Mouse (Mus musculus): Measurements from ENCODE around the gene Tbl3. TPM values are rescaled to one million over a fixed set of nuclear protein-coding genes. Genes with fewer than 3 reads are reported as not detected.
"Not testable (repeated sequence)": the region's sequence is repeated elsewhere in the genome, so short reads cannot be mapped to it uniquely, and the experiment has no call there.

Tbl3 gene
- polyA plus RNA-seq, 1 experiment from 2014 or later = 53.2 TPM

DNA sequence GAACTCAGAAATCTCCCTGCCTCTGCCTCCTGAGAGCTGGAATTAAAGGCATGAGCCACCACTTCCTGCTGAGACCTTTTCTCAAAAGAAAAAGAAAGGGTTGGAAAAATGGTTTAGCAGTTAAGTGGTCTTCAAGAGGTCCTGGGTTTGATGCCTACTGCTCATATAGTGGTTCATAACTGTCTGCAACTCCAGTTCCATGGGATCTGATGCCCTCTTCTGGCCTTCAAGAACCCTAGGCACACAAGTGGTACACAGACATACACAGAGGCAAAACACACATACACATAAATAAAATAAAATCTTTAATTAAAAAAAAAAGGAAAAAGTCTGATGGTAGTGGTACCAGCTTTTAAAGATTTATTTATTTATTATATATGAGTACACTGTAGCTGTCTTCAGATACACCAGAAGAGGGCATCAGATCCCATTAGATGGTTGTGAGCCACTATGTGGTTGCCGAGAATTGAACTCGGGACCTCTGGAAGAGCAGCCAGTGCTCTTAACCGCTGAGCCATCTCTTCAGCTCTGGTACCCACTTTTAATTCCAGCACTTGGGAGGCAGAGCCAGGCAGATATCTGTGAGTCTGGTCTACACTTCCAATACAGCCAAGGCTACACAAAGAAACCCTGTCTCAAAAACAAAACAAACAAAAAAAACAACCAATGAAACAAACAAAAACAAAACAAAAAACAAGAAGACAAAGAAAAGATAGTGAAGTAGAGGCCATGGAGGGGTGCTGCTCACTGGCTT, 18.4 kb upstream of the Tbl3 start:
- H3K4me3 ChIP-seq (replicated peaks) = no peak overlapping the region
- H3K9ac ChIP-seq = no peak overlapping the region
- H3K4me1 ChIP-seq (replicated peaks) = peaks cover 37% of the 10 kb centered on the region
- H3K4me2 ChIP-seq = no peak overlapping the region
- ATAC-seq (ENCODE audit: low read depth) (no peak), DNase-seq (no peak)
- peaks cover 18% of the 10 kb centered on the region for H3K36me3 ChIP-seq
- WGBS (ENCODE audit: insufficient replicate concordance) = 61% methylated on average over 3 of the region's 3 CpGs
- 0 out of 2 replicates have a peak, but pooled peaks cover 14% of the 10 kb centered on the region for H3K27me3 ChIP-seq
- no peak overlapping the region for H3K27ac ChIP-seq
- H3K9me3 ChIP-seq (replicated peaks) = no peaks in the 10 kb centered on the region

DNA sequence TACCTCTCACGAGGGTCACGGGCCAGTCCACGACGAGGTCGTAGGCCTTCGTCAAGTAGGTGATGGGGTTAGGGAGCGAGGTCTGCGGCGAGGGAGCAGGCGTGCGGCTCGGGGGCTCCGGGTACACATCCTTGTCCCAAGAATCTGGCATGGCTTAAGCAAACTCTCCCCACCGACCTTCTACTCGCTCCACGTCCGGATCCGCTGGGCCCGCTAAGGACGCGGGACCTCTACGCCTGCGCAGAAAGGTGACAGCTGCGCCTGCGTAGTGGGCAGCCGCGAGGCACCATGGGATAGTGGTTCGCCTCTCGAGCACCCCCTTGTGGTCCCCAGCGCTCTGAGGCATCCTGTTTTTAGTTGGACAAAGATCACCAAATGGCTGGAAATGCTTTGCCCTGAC, 16.7 kb upstream of the Tbl3 start, which contains the start of gene Ndufb10:
Gene Ndufb10 (minus strand): TSS at position 295 of the 400 bp plus-strand sequence.
- Histone ChIP-seq H3K27ac (peak within 1 kb of the TSS; percentile 89), H3K27me3 (0 out of 2 replicates have a peak, but pooled peaks cover 13% of the 10 kb centered on the region), H3K4me2 (peak within 1 kb of the TSS; percentile 87), H3K36me3 (peaks cover 21% of the 10 kb centered on the region), H3K4me1 (replicated peaks) (peaks cover 40% of the 10 kb centered on the region), H3K9ac (peak within 1 kb of the TSS; percentile 91), H3K9me3 (replicated peaks) (no peaks in the 10 kb centered on the region), H3K4me3 (replicated peaks) (peak within 1 kb of the TSS; percentile 82)
- peak; percentile 92 for DNase-seq
- under 1% methylated on average over 30 of the region's 30 CpGs for WGBS (ENCODE audit: insufficient replicate concordance)
- peak; percentile 74 for ATAC-seq (ENCODE audit: low read depth)

DNA sequence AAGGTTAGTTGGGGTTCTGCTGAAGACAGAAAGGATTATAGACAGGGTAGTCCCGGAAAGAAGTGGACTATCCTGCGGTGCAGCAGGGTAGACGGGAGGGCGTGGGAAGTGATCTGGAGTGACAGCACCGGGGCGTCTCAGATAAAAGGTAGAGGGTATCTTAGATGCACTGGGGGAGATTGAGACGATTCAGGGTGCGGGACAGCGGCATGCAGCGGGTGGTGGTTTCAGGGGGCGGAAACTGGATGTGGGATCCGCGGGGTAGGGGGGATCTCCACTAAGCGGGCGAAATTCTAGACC, 16.4 kb upstream of the Tbl3 start:
- peaks cover 43% of the 10 kb centered on the region for H3K4me1 ChIP-seq (replicated peaks)
- H3K4me2 ChIP-seq = peak overlapping the region; percentile 87
- ATAC-seq (ENCODE audit: low read depth) (peak; percentile 61), DNase-seq (no peak)
- H3K4me3 ChIP-seq (replicated peaks) = peak overlapping the region; percentile 82
- H3K27ac ChIP-seq = peak overlapping the region; percentile 89
- H3K9ac ChIP-seq = peak overlapping the region; percentile 91
- H3K36me3 ChIP-seq = peaks cover 21% of the 10 kb centered on the region
- no peaks in the 10 kb centered on the region for H3K9me3 ChIP-seq (replicated peaks)
- under 1% methylated on average over 15 of the region's 15 CpGs for WGBS (ENCODE audit: insufficient replicate concordance)
- H3K27me3 ChIP-seq = 0 out of 2 replicates have a peak, but pooled peaks cover 13% of the 10 kb centered on the region

DNA sequence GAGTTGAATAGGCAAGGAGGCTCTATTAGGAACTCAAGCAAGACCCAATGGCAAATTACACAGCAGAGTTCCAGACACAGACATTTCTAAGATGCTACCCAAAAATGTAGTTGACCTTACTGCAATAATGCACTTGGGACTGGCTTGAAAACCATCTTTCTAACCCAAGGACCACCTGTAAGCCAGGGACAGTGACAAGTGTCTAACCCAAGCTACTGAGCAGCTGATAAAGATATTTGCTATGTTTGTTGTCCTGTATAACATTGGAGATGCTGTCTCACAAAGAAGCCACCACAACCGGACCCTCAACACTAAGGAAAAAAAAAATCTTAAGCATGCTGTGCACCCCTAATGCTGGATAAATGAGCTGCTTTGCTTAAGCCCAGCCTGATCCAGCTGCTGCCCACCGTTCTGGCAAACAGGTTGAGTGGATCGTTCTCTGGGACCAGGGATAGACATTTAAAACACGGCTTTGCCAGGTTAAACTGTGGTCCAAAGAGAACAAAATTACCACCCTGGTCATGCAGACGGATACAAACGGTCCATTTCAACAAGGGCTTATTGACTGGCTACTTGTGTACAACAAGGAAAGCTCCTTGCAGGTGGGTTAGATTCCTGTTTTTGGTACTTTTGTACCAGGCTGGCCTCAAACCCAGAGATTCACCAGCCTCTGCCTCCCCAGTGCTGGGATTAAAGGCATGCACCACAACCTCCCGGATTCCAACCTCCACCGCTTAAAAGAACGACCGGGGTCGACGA, 15.8 kb upstream of the Tbl3 start:
- H3K36me3 ChIP-seq = peaks cover 24% of the 10 kb centered on the region
- H3K4me3 ChIP-seq (replicated peaks) = peak overlapping the region; percentile 82
- H3K4me1 ChIP-seq (replicated peaks) = peaks cover 48% of the 10 kb centered on the region
- DNase-seq (no peak), ATAC-seq (ENCODE audit: low read depth) (no peak)
- peak overlapping the region; percentile 89 for H3K27ac ChIP-seq
- peak overlapping the region; percentile 91 for H3K9ac ChIP-seq
- H3K9me3 ChIP-seq (replicated peaks) = no peaks in the 10 kb centered on the region
- peak overlapping the region; percentile 87 for H3K4me2 ChIP-seq
- 0 out of 2 replicates have a peak, but pooled peaks cover 9% of the 10 kb centered on the region for H3K27me3 ChIP-seq
- WGBS (ENCODE audit: insufficient replicate concordance) = under 1% methylated on average over 12 of the region's 12 CpGs

DNA sequence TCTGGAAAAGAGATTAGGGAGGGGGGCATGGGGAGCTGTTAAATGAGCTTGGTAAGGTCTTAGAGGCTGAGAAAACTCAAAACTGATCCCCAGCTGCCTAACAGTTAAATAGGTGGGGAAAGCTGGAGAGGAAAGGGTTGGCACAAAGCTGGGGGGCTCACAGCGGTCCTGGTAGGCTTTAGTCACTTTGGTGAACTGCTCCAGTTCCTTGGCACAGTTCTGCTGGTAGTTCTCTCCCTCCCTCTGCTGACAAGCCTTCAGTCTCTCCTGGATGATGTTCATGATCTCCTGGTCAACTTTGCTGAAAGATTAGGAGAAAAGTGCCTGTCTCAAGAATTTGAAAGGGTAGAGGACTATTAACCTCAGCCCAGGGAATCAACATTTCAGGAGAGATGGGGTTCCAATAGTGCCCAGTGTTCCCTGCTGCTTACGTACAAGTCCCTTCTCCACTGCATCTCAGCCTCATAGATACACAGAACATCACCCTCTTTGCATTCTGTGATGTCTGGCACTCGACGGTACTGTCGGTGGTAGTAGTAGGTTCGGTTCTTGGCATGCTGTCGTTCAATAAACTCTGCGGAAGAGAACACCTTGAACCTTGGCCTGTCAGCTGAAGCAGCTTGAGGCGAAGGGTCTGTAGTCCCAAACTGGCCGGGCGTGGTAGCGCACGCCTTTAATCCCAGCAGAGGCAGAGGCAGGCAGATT, 14.9 kb upstream of the Tbl3 start:
- Histone ChIP-seq H3K4me3 (replicated peaks) (peak overlapping the region; percentile 82), H3K4me2 (peak overlapping the region; percentile 87), H3K4me1 (replicated peaks) (peaks cover 58% of the 10 kb centered on the region), H3K27me3 (no peaks in the 10 kb centered on the region), H3K9ac (peak overlapping the region; percentile 91), H3K36me3 (peaks cover 34% of the 10 kb centered on the region), H3K27ac (peak overlapping the region; percentile 89), H3K9me3 (replicated peaks) (no peaks in the 10 kb centered on the region)
- DNase-seq (peak; percentile 30), ATAC-seq (ENCODE audit: low read depth) (no peak)
- WGBS (ENCODE audit: insufficient replicate concordance) = 14% methylated on average over 13 of the region's 13 CpGs

DNA sequence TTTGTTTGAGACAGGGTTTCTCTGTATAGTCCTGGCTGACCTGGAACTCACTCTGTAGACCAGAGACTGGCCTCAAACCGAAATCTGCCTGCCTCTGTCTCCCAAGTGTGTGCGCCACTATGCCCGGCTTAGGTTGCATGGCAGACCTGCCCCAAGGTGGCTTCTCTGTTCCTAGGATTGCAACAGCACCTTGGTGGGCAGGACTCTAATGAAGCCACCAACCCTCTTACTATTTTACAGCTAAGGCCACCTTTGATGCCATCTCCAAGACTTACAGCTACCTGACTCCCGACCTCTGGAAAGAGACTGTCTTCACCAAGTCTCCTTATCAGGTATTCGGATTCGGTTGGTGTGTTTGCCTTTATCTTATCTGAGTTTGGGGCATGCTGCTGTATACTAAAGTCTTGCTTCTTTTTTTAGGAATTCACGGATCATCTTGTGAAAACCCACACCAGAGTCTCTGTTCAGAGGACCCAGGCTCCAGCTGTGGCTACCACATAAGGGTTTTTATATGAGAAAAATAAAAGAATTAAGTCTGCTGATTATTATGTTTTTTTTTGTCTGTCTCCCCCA, 14.0 kb upstream of the Tbl3 start:
- H3K9me3 ChIP-seq (replicated peaks); H3K27me3 ChIP-seq; ATAC-seq (ENCODE audit: low read depth): not testable (repeated sequence)
- H3K4me2 ChIP-seq = peak overlapping the region; percentile 87
- whole genome bisulfite sequencing (ENCODE audit: insufficient replicate concordance) = 11% methylated on average over 7 of the region's 7 CpGs
- peak overlapping the region; percentile 89 for H3K27ac ChIP-seq
- H3K36me3 ChIP-seq = peaks cover 43% of the 10 kb centered on the region
- DNase-seq = peak; percentile 21
- H3K4me1 ChIP-seq (replicated peaks) = peaks cover 58% of the 10 kb centered on the region
- peak overlapping the region; percentile 91 for H3K9ac ChIP-seq
- peak overlapping the region; percentile 82 for H3K4me3 ChIP-seq (replicated peaks)

DNA sequence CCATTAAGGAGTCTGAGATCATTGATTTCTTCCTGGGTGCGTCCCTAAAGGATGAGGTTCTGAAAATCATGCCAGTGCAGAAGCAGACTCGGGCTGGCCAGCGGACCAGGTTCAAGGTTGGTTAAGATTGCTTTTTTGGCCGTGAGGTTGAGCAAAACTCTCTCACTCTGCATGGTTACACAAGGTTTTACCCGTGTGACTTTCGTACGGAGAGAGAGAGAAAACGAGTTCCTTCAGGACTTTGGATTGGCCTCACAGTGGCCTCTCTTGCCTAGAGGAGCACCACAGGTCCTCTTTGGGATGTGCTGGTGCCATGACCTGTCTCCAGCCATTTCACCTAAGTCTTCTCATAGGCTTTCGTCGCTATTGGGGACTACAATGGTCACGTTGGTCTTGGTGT, 13.2 kb upstream of the Tbl3 start:
- peaks cover 52% of the 10 kb centered on the region for H3K4me1 ChIP-seq (replicated peaks)
- H3K4me3 ChIP-seq (replicated peaks) = peak overlapping the region; percentile 82
- not testable (repeated sequence) for ATAC-seq (ENCODE audit: low read depth); H3K27me3 ChIP-seq; DNase-seq; H3K9me3 ChIP-seq (replicated peaks)
- WGBS (ENCODE audit: insufficient replicate concordance) = 0% methylated on average over 11 of the region's 11 CpGs
- peak overlapping the region; percentile 87 for H3K4me2 ChIP-seq
- H3K9ac ChIP-seq = peak overlapping the region; percentile 91
- H3K36me3 ChIP-seq = peaks cover 51% of the 10 kb centered on the region
- H3K27ac ChIP-seq = peak overlapping the region; percentile 84

DNA sequence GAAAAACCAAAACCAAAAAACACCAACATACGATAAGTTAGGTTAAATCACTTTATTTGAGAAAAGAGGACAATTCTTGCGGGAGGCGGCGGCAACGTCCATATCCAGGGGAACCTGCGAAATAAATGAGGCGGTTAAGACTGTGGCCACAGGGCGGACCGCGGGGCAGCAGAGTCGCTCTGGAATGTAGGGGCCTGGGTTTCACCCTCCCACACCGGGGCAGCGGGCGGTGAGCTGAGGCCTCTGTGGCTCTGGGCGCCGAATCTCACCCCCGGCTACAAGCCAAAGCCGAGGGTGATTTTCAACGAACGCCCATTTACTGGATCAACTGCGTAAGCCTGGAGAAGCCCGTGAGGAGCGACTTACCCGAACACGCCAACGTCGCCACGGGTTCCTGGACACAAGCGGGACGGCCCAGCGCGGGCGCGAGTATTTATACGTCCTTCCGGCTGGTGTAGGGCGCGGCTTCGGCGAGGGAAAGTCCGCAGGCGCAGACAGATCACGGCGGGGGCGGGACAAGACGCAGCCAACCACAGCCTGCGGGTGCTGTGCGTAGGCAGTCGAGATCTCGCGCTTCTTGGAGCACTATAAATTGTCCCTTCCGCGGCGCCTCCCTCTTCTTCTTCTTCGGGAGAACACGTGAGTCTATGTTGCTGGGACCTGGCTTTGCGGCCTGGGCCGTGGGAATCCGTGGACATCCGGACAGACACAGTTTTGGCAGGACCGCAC, 12.2 kb upstream of the Tbl3 start:
- H3K27me3 ChIP-seq = no peaks in the 10 kb centered on the region
- under 1% methylated on average over 61 of the region's 61 CpGs for WGBS (ENCODE audit: insufficient replicate concordance)
- peak overlapping the region; percentile 91 for H3K9ac ChIP-seq
- H3K27ac ChIP-seq = peak overlapping the region; percentile 84
- H3K4me2 ChIP-seq = peak overlapping the region; percentile 87
- H3K4me1 ChIP-seq (replicated peaks) = peaks cover 51% of the 10 kb centered on the region
- DNase-seq (peak; percentile 97), ATAC-seq (ENCODE audit: low read depth) (peak; percentile 93)
- H3K36me3 ChIP-seq = peaks cover 57% of the 10 kb centered on the region
- H3K9me3 ChIP-seq (replicated peaks) = no peaks in the 10 kb centered on the region
- peak overlapping the region; percentile 82 for H3K4me3 ChIP-seq (replicated peaks)

DNA sequence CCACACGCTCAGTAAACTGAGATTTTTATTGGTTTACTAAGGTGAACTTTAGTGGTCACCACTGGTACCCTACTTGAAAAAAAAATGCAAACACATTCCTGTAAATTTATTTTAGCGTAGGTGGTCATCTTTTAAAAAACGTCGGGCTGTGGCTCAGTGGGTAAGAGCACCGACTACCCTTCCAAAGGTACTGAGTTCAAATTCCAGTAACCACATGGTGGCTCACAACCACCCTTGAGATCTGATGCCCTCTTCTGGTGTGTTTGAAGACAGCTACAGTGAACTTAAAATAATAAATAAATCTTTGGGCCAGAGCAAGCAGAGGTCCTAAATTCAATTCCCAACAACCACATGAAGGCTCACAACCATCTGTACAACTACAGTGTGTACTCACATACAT, 11.5 kb upstream of the Tbl3 start:
- peak overlapping the region; percentile 87 for H3K4me2 ChIP-seq
- WGBS (ENCODE audit: insufficient replicate concordance) = 34% methylated on average over 5 of the region's 5 CpGs
- peaks cover 49% of the 10 kb centered on the region for H3K4me1 ChIP-seq (replicated peaks)
- H3K9me3 ChIP-seq (replicated peaks); DNase-seq; ATAC-seq (ENCODE audit: low read depth); H3K27me3 ChIP-seq: not testable (repeated sequence)
- peaks cover 57% of the 10 kb centered on the region for H3K36me3 ChIP-seq
- peak overlapping the region; percentile 83; the same call in 1 of the 2 replicates for H3K27ac ChIP-seq
- peak overlapping the region; percentile 87 for H3K9ac ChIP-seq
- peak overlapping the region; percentile 82 for H3K4me3 ChIP-seq (replicated peaks)

DNA sequence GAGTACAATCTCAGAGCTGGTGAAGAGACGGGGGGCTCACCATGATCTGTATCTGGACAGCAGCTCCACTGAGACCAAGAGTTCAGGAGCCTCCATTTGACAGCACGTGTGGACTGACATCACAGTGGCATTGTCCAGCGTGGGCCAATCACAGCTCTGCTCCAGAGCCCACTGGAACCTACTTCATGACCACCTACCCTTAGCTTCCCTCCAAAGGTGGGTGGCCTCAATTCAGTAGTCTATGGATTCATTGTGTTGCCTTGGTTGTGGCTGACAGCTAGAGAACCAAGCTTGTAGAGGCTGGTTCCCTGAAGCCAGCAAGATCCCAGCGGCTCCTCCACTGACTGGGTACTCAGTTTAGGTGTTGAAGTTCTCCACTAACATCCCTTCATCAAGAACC, 10.5 kb upstream of the Tbl3 start, which contains the start of the genes Rnf151 and Rps2:
Gene Rnf151 (minus strand): TSS at position 121 of the 400 bp plus-strand sequence.
Gene Rps2 (plus strand): TSS at position 174 of the 400 bp plus-strand sequence.
- H3K4me1 ChIP-seq (replicated peaks) = peaks cover 41% of the 10 kb centered on the region
- peak within 1 kb of the TSS; percentile 87 for H3K9ac ChIP-seq
- 74% methylated on average over 4 of the region's 4 CpGs for whole genome bisulfite sequencing (ENCODE audit: insufficient replicate concordance)
- peak within 1 kb of the TSS; percentile 82 for H3K4me3 ChIP-seq (replicated peaks)
- DNase-seq (no peak), ATAC-seq (ENCODE audit: low read depth) (no peak)
- no peaks in the 10 kb centered on the region for H3K27me3 ChIP-seq
- peak within 1 kb of the TSS; percentile 87 for H3K4me2 ChIP-seq
- H3K36me3 ChIP-seq = peaks cover 57% of the 10 kb centered on the region
- no peaks in the 10 kb centered on the region for H3K9me3 ChIP-seq (replicated peaks)
- H3K27ac ChIP-seq = peak within 1 kb of the TSS; percentile 83
